Mouse (Mus musculus) embryonic facial prominence, embryonic 12.5 days (tissue): ENCODE measurements at regions not wholly inside any gene's neighbourhood (a gene's known extent, or its start where the extent isn't known, plus 50 kb on each side); places are given as distances from the start of the nearest gene placed in this dataset.

Source experiments
- ATAC-seq: fragments of 200-750 bp; cut with Nextera tagmentation; 2 replicates; pipeline ENCODE4 v1.8.0; 2017; ENCODE audit not compliant: insufficient number of reproducible peaks, insufficient read depth, low FRiP score, low TSS enrichment
- H3K27ac ChIP-seq: fragments of 300-500 bp; sonication (generic); 2 replicates; pipeline ENCODE4 v1.5.1; 2016; ENCODE audit warnings: mild to moderate bottlenecking
- H3K27me3 ChIP-seq: fragments of 300-500 bp; sonication (generic); 2 replicates; pipeline ENCODE4 v1.6.1; 2016; ENCODE audit warnings: mild to moderate bottlenecking, moderate library complexity
- H3K36me3 ChIP-seq: fragments of 300-500 bp; sonication (generic); 2 replicates; pipeline ENCODE4 v1.6.1; 2016; ENCODE audit warnings: mild to moderate bottlenecking
- H3K4me1 ChIP-seq: fragments of 300-500 bp; sonication (generic); 2 replicates; pipeline ENCODE4 v1.6.1; 2016
- H3K4me2 ChIP-seq: fragments of 300-500 bp; sonication (generic); replicated peaks from 2 replicates; pipeline ENCODE4 v1.6.1; 2016; ENCODE audit warnings: mild to moderate bottlenecking, moderate library complexity
- H3K4me3 ChIP-seq: fragments of 300-500 bp; sonication (generic); 2 replicates; pipeline ENCODE4 v1.5.1; 2016; ENCODE audit warnings: mild to moderate bottlenecking
- H3K9ac ChIP-seq: fragments of 300-500 bp; sonication (generic); 2 replicates; pipeline ENCODE4 v1.6.1; 2016; ENCODE audit warnings: mild to moderate bottlenecking, moderate library complexity
- H3K9me3 ChIP-seq: fragments of 300-500 bp; sonication (generic); 2 replicates; pipeline ENCODE4 v1.6.1; 2016; ENCODE audit warnings: mild to moderate bottlenecking, moderate library complexity
- WGBS: fragments of 180-500 bp; shearing (Covaris S2); methylation state at CpG from one replicate; pipeline ENCODE4 v1.1.7; 2016; 5-methylcytosine and 5-hydroxymethylcytosine counted together

DNA sequence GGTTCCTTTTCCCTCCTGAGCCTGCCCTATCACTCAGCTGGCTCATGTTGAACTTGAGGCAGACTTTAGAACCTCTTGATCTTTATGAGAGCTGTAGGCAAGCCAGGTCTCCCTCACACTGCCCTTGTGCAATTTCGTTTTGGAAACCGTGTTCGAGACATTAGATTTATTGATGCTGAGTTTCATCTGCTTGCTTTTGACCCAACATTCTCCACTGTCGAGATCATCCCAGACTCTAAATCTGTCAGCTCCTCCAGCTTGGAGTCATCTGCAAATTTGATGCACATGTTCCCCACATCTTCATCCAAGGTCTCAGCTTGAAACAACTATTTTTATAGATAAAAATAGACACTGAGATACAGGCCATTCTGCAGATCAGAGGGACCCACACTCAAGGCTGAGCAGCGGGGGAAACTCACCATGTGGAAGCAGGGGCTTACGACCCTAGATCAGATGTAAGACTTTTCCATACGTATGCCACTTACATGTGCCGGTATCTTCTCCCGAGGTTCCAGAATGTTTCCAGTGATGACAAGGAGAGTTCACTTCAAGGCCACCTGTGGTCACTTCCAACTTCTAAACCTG, 202.6 kb upstream of the Tle3 start:
- Histone ChIP-seq H3K4me1 (peaks cover 14% of the 10 kb centered on the region), H3K9me3 (no peaks in the 10 kb centered on the region), H3K4me2 (no peak overlapping the region), H3K27me3 (peaks cover 12% of the 10 kb centered on the region; the same call in 1 of the 2 replicates), H3K27ac (no peak overlapping the region), H3K36me3 (no peaks in the 10 kb centered on the region), H3K4me3 (no peak overlapping the region), H3K9ac (no peak overlapping the region)
- ATAC-seq, result no peak
- WGBS, result 76% methylated on average over 9 of the region's 9 CpGs

DNA sequence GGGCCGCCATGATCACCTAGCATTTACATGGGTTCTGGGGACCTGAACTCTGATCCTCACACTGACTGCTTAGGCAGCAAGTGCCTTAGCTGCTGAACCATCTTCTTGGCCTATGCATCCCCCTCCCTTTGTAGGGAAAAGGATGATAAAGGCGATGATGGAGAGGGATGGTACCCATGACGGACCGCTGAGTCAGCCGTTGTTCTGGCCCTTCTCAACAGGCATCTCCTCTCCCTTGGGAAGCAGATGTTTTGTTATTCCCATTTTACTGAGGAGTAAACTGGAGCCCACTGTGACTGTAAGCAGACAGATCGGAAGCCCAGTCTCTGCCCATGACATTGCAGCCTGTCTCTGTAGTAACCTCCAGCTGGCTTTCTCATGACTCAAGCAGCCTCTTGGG, 201.2 kb upstream of the Tle3 start:
- Histone ChIP-seq H3K36me3 (no peaks in the 10 kb centered on the region), H3K27me3 (peaks cover 11% of the 10 kb centered on the region; the same call in 1 of the 2 replicates), H3K9ac (no peak overlapping the region), H3K4me1 (peaks cover 7% of the 10 kb centered on the region), H3K9me3 (no peaks in the 10 kb centered on the region), H3K4me3 (no peak overlapping the region), H3K4me2 (no peak overlapping the region), H3K27ac (no peak overlapping the region)
- no peak for ATAC-seq
- WGBS, result 97% methylated on average over 6 of the region's 6 CpGs

DNA sequence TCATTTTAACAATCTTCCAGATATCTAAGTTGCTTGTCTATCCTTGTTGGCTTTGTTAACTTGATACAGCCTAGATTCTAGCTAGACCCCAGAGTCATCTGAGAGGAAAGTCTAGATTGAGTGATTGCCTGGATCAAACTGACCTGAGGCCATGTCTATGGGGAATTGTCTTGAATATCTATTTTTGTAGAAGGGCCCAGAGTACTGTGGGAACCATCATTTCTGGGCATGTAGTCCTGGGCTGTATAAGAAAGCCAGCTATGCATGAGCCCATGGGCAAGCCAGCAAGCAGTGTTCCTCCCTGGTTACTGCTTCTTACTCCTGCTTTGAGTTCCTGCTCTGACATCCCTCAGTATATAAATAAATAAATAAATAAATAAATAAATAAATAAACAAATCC, 199.7 kb upstream of the Tle3 start:
- H3K4me3 ChIP-seq, result no peak overlapping the region
- no peaks in the 10 kb centered on the region for H3K4me1 ChIP-seq
- H3K27ac ChIP-seq, result no peak overlapping the region
- H3K9ac ChIP-seq, result no peak overlapping the region
- H3K36me3 ChIP-seq, result no peaks in the 10 kb centered on the region
- peaks cover 6% of the 10 kb centered on the region; the same call in 1 of the 2 replicates for H3K27me3 ChIP-seq
- H3K4me2 ChIP-seq, result no peak overlapping the region
- H3K9me3 ChIP-seq, result no peaks in the 10 kb centered on the region
- ATAC-seq, result no peak

DNA sequence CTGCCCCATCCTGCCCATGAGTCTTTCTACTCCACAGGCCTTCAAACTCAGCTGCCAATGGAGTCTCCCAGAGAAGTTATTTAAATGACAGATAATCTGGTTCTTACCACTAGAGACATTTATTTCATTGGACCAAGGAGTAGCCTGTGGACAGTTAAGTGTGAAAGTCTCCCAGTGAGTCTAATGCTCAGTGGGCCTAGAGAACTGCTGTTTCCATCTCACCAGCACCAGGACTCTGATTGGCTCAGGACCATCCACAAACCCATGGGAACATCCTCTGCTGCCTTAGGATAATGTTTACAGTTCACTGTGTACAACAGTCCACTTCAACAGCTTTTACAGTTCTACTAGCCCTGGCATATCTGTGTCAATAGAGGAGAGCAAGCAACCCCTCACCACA, 198.6 kb upstream of the Tle3 start:
- H3K27me3 ChIP-seq, result peaks cover 6% of the 10 kb centered on the region; the same call in 1 of the 2 replicates

DNA sequence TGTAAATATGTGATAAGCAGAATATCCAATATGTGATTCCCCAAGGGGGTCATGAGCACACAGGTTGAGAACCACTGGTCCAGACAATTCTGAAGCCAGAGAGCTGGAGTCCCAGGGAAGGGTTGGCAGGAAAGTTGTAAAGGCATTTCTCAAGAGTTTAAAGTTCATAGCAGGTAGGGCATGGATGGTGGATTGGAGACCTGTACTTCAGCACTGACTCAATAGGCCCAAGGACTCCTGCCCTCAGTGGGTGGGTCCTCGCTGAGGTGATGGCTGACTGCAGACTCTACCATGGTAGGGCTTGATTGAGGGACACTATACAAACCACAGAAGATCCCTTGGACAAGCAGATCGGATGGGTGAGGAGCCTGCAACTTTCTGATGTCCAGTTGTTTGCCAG, 196.8 kb upstream of the Tle3 start:
- no peaks in the 10 kb centered on the region for H3K36me3 ChIP-seq
- WGBS, result 94% methylated on average over 2 of the region's 2 CpGs
- H3K4me3 ChIP-seq, result no peak overlapping the region
- peaks cover 6% of the 10 kb centered on the region; the same call in 1 of the 2 replicates for H3K27me3 ChIP-seq
- H3K9ac ChIP-seq, result no peak overlapping the region
- H3K4me2 ChIP-seq, result no peak overlapping the region
- H3K4me1 ChIP-seq, result no peaks in the 10 kb centered on the region
- H3K27ac ChIP-seq, result no peak overlapping the region
- no peaks in the 10 kb centered on the region for H3K9me3 ChIP-seq
- ATAC-seq, result no peak

More for the DNA sequence above, 198.6 kb upstream of the Tle3 start:
- Histone ChIP-seq H3K9me3 (no peaks in the 10 kb centered on the region), H3K9ac (no peak overlapping the region), H3K4me3 (no peak overlapping the region), H3K36me3 (no peaks in the 10 kb centered on the region), H3K4me2 (no peak overlapping the region), H3K4me1 (no peaks in the 10 kb centered on the region), H3K27ac (no peak overlapping the region)
- no peak for ATAC-seq

DNA sequence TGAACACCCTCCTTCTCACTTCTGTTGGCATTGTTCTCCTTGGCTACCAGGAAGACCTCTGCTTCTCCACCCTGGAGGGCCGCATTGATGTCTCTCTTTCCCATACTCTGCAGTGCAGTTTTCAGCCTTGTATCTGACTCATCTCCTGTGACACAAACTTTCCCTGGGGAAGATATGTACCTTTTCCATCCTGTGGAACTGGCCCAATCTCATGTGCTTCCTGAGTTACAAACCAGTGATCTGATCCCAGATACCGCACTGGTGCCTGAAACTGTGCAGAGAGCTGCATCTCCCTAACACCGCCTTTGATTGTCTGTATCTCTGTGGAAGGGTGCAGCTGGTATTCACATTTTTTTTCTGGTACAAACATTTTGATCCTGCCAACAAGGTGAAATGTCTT, 195.3 kb upstream of the Tle3 start:
- H3K27me3 ChIP-seq, result no peaks in the 10 kb centered on the region; the same call in 1 of the 2 replicates

DNA sequence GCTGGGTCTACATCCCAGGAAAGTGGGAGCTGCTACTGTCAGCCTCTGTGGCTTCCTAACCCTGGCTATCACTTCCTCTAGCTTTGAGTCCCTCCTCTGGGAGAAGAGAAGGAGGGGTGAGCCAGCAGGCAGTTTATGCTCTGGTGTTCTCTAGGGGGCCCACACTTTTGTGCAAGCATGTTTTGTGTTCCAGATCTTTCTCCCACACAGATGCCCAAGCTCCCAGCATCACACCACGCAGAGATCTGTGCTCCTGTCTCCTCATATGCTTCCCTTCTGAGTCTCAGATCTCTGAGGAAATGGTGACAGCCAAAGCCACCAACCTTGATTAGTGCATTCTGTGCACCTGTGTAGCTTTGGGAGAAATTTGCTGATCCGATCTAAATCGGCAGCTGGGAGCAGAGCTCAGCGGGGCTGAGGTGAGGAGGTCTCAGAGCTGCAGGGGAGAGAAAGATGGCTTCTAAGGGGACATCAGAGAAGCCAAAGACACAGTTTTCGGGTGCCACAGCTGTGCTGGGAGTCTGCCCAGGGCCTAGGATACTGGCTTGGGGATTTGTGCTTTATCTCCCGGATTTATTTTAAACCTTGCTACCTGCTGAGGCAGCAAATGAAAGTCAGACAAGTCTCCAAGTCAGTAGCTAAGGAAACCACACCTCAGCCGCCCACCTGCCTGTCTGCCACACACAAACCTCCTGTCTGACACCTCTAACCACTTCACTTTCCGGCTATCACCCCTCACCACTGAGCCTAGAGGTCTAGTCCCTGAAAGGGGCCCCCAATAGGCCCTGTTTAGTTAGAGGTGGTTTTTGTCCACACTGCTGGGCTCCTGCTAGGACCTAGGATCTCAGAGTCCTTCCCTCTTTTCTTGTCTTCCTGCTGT, 185.4 kb upstream of the Tle3 start:
- WGBS, result 61% methylated on average over 8 of the region's 8 CpGs
- Histone ChIP-seq H3K4me1 (no peaks in the 10 kb centered on the region), H3K4me2 (no peak overlapping the region), H3K36me3 (no peaks in the 10 kb centered on the region), H3K9me3 (no peaks in the 10 kb centered on the region), H3K4me3 (no peak overlapping the region), H3K27me3 (no peaks in the 10 kb centered on the region), H3K9ac (no peak overlapping the region), H3K27ac (no peak overlapping the region)
- no peak for ATAC-seq

More for the DNA sequence above, 195.3 kb upstream of the Tle3 start:
- Histone ChIP-seq H3K4me3 (no peak overlapping the region), H3K27ac (no peak overlapping the region), H3K9me3 (no peaks in the 10 kb centered on the region), H3K4me2 (no peak overlapping the region), H3K9ac (no peak overlapping the region), H3K4me1 (no peaks in the 10 kb centered on the region), H3K36me3 (no peaks in the 10 kb centered on the region)
- WGBS, result 92% methylated on average over 3 of the region's 3 CpGs
- no peak for ATAC-seq

DNA sequence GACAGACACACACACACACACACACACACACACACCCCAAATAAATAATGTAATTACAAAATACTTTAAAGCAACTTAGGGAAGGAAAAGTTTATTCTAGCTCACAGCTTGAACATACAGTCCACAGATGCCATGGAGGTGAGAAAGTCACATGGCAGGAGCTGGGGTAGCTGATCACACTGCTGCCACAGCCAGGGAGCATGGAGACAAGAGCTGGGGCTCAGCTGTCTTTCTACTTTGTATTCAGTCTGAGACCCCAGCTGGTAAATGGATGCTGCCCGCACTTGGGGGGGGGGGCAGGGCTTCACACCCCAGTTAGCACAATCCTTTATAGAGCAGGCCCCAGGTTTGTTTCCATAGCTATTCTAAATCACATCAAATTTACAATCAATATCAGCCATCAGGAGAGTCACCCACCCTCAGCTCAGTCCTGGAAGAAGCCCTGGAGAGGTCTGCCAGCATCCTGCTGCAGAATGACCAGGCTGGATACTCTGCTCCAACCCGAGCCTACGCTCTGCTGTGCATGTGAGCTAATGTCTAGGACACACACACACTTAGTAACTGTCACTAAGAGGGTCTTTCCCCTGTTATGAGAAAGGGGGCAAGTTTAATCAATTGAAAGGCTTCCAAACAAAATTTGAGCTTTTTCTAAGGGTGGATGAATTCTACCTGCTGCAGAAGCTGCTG, 184.3 kb upstream of the Tle3 start:
- Histone ChIP-seq H3K27me3 (no peaks in the 10 kb centered on the region), H3K4me1 (no peaks in the 10 kb centered on the region), H3K36me3 (no peaks in the 10 kb centered on the region), H3K9me3 (no peaks in the 10 kb centered on the region), H3K9ac (no peak overlapping the region), H3K4me2 (no peak overlapping the region), H3K4me3 (no peak overlapping the region), H3K27ac (no peak overlapping the region)
- no peak for ATAC-seq
- WGBS, result 72% methylated on average over 3 of the region's 3 CpGs

DNA sequence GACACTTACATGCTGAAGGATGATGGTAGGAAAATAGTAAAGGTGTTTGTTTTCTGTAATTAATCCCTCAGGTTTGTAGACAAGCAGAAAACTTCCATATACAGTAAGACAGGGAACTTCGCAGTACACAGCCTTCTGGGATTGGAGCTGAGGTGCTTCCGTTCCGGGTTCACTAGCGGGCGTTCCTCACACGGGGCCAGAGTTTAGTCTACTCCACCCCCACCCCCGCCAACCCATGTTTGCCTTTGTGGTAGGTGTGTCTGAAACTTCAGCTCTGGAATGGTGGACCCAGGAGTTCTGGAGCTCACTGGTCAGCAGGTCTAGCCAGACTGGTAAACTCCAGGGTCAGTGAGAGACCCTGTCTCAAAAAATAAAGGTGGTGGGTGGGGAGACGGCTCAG, 182.9 kb upstream of the Tle3 start:
- WGBS, result 94% methylated on average over 8 of the region's 8 CpGs
- Histone ChIP-seq H3K36me3 (no peaks in the 10 kb centered on the region), H3K4me1 (no peaks in the 10 kb centered on the region), H3K9ac (no peak overlapping the region), H3K4me2 (no peak overlapping the region), H3K4me3 (no peak overlapping the region), H3K27ac (no peak overlapping the region), H3K27me3 (no peaks in the 10 kb centered on the region), H3K9me3 (no peaks in the 10 kb centered on the region)
- ATAC-seq, result no peak

DNA sequence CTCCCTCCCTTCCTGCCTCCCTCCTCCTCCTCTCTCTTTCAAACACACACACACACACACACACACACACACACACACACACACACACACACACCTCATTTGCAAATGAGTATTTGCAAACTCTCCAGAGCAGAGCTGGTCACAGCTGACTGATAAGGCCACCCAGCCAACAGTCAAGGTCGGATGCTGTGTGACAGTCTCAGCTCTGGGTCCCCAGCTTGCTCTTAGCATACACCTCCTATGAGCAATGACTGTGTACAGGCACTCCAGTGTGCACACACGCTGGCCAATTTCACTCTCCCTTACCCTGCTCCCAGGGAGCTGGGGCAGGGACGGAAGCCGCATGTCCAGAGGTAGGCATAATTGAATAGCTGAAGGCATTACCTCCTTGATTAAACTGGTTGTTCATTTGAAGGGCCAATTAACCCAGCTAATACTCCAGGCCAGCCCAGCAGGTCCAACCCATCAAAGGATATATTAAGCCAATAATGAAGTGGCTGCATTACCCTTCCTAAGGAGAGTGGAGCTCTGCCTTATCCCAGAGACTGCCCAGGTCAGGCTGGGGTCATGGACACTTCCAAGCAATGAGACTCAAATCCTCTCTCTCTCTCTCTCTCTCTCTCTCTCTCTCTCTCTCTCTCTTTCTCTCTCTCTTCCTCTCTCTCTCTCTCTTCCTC, 173.0 kb upstream of the Tle3 start:
- Histone ChIP-seq H3K4me1 (peaks cover 24% of the 10 kb centered on the region), H3K4me2 (no peak overlapping the region), H3K9me3 (no peaks in the 10 kb centered on the region), H3K27me3 (0 out of 2 replicates have a peak, but pooled peaks cover 5% of the 10 kb centered on the region), H3K27ac (no peak overlapping the region), H3K36me3 (no peaks in the 10 kb centered on the region), H3K9ac (no peak overlapping the region), H3K4me3 (no peak overlapping the region)
- no peak for ATAC-seq
- WGBS, result 52% methylated on average over 4 of the region's 4 CpGs

DNA sequence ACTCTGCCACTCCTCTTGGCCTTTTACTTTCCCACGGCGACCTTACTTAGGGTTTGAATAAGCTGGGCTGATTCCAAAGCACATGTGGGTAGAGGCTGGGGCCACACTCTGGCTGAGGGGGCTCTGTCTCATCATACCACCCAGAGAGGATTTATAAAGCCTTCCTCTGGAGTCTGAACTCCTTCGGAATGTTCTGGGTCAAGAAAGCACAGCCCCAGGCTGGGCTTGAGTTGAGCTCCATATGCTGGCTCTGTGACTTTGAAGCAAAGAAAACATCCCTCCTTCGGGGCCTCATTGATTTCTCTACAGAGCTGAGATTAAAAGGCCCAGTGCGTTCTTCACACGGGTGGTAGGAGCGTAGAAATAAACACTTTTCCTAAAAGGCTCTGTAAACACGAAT, 172.3 kb upstream of the Tle3 start:
- 17% methylated on average over 8 of the region's 8 CpGs for WGBS
- no peak for ATAC-seq
- no peak overlapping the region for H3K27ac ChIP-seq

More for the DNA sequence above, 172.3 kb upstream of the Tle3 start:
- Histone ChIP-seq H3K9me3 (no peaks in the 10 kb centered on the region), H3K27me3 (0 out of 2 replicates have a peak, but pooled peaks cover 6% of the 10 kb centered on the region), H3K4me2 (no peak overlapping the region), H3K4me1 (peaks cover 24% of the 10 kb centered on the region), H3K9ac (no peak overlapping the region), H3K36me3 (no peaks in the 10 kb centered on the region), H3K4me3 (no peak overlapping the region)
